Mouse (Mus musculus): ENCODE measurements around the gene Nfe2l2. TPM values are rescaled to one million over a fixed set of nuclear protein-coding genes. Genes with fewer than 3 reads are reported as not detected.
"Not testable (repeated sequence)": the region's sequence is repeated elsewhere in the genome, so short reads cannot be mapped to it uniquely, and the experiment has no call there.

Gene Nfe2l2
- polyA plus RNA-seq, 1 experiment from 2014 or later = 7.8 TPM

DNA sequence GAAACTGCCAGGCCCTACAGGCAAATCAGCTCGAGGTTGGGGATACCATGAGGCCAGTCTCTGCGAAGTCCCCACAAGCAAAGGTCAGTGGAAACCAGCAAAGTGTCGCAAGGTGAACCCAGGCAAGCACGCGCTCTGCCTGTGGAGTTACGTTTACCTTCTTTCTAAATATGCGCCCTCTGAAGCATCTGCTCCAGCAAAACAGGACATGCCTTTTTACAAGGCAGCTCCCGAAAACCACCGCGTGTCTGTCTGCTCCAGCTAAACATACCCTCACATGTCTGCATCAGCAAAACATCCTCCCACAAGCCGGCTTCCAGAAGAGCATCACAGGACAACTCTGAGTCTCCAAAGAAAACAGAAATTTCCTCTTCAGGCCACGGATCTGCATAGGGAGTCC is 59.2 kb downstream of the Nfe2l2 start:
- Histone ChIP-seq H3K9ac (replicated peaks; ENCODE audit: low read depth, low read length) (no peak overlapping the region), H3K27ac (ENCODE audit: low read depth, low read length) (no peak overlapping the region), H3K4me1 (ENCODE audit: control insufficient read depth, insufficient read depth, low read length) (no peaks in the 10 kb centered on the region), H3K27me3 (ENCODE audit: control insufficient read depth, insufficient read depth, low read length) (no peaks in the 10 kb centered on the region), H3K4me3 (ENCODE audit: low read depth, low read length) (no peak overlapping the region), H3K4me2 (ENCODE audit: low read depth, low read length) (no peak overlapping the region), H3K9me3 (ENCODE audit: control insufficient read depth, low read length) (no peaks in the 10 kb centered on the region), H3K36me3 (ENCODE audit: control insufficient read depth, insufficient read depth, low read length) (no peaks in the 10 kb centered on the region)
- no peak for ATAC-seq (ENCODE audit: low read depth)
- WGBS = 94% methylated on average over 12 of the region's 12 CpGs

DNA sequence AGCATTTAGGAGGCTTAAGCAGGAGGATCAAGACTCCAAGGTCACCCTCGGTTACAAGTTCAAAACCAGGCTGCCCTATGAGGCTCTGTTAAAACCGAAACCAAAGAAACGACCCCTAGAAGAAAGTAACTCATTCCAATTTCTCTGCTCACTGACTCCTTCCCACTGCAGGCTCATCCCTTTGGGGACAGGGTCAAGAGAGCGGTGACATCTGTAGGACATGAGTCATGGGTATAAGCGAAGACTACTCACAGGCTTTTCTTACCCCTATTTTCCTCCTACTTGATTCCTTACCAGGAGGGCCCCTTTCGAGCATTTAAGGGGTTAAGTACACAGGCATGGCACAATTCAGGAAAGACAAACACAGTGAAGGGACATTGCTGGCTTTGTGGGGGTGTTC is 60.5 kb downstream of the Nfe2l2 start:
- H3K27me3 ChIP-seq (ENCODE audit: control insufficient read depth, insufficient read depth, low read length) = no peaks in the 10 kb centered on the region
- H3K27ac ChIP-seq (ENCODE audit: low read depth, low read length) = no peak overlapping the region
- 91% methylated on average over 6 of the region's 6 CpGs for WGBS
- H3K4me3 ChIP-seq (ENCODE audit: low read depth, low read length) = no peak overlapping the region
- no peaks in the 10 kb centered on the region for H3K36me3 ChIP-seq (ENCODE audit: control insufficient read depth, insufficient read depth, low read length)
- no peak overlapping the region for H3K9ac ChIP-seq (replicated peaks; ENCODE audit: low read depth, low read length)
- H3K4me1 ChIP-seq (ENCODE audit: control insufficient read depth, insufficient read depth, low read length) = no peaks in the 10 kb centered on the region
- no peak overlapping the region for H3K4me2 ChIP-seq (ENCODE audit: low read depth, low read length)
- no peaks in the 10 kb centered on the region for H3K9me3 ChIP-seq (ENCODE audit: control insufficient read depth, low read length)
- no peak for ATAC-seq (ENCODE audit: low read depth)

DNA sequence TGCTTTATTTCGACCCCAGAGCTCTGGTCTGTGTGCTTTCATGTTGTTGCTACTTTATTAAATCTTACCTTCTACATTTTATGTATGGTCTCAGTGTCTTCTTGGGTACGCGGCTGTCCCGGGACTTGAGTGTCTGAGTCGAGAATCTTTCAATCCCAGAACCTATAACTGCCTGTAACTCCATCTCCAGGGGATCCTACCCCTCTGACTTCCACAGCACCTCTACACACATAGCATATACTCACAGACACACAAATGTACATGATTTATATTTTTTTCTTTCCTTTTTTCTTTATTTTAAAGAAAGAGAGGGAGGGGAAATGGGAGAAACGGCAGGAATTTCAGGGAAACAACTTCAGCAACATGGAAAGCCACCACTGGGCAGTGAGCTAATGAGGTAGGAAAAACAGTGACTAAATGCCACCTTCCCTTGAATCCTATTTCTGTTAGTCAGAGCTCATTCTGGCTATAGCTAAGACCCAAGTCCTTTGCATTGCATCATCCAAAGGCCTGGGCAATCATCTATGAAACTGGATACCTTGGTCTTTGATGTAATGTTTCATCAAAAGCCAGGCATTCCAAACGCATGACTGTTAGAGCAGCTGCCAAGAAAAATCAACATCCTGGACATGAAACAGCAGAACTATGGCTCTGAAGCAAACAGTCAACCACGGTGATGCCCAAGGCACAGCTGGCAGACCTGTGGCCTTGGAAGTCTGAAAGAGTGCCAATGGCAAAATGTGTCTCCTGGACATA is 61.5 kb downstream of the Nfe2l2 start:
- Histone ChIP-seq H3K36me3 (ENCODE audit: control insufficient read depth, insufficient read depth, low read length) (no peaks in the 10 kb centered on the region), H3K4me1 (ENCODE audit: control insufficient read depth, insufficient read depth, low read length) (no peaks in the 10 kb centered on the region), H3K27me3 (ENCODE audit: control insufficient read depth, insufficient read depth, low read length) (no peaks in the 10 kb centered on the region), H3K9ac (replicated peaks; ENCODE audit: low read depth, low read length) (no peak overlapping the region), H3K4me3 (ENCODE audit: low read depth, low read length) (no peak overlapping the region), H3K4me2 (ENCODE audit: low read depth, low read length) (no peak overlapping the region), H3K27ac (ENCODE audit: low read depth, low read length) (no peak overlapping the region), H3K9me3 (ENCODE audit: control insufficient read depth, low read length) (no peaks in the 10 kb centered on the region)
- 91% methylated on average over 8 of the region's 8 CpGs for WGBS
- no peak for ATAC-seq (ENCODE audit: low read depth)

DNA sequence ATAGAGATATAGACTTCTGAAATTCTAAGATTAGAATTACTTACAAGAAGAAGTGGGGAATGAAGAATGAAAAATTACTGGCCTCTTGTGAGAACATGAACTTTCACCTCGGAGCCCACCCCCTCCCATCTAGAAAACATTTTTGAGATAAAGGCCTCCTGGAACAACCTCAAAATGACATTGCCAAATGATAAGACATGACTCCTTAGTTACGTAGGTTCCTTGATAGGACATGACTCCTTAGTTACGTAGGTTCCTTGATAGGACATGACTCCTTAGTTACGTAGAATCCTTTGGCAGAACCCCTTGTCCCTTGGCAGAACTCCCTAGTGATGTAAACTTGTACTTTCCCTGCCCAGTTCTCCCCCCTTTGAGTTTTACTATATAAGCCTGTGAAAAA is 62.1 kb downstream of the Nfe2l2 start:
- H3K9ac ChIP-seq (replicated peaks; ENCODE audit: low read depth, low read length); H3K4me3 ChIP-seq (ENCODE audit: low read depth, low read length); H3K27me3 ChIP-seq (ENCODE audit: control insufficient read depth, insufficient read depth, low read length); ATAC-seq (ENCODE audit: low read depth); H3K27ac ChIP-seq (ENCODE audit: low read depth, low read length); H3K9me3 ChIP-seq (ENCODE audit: control insufficient read depth, low read length); H3K4me1 ChIP-seq (ENCODE audit: control insufficient read depth, insufficient read depth, low read length); H3K4me2 ChIP-seq (ENCODE audit: low read depth, low read length); H3K36me3 ChIP-seq (ENCODE audit: control insufficient read depth, insufficient read depth, low read length): not testable (repeated sequence)
- WGBS = 91% methylated on average over 4 of the region's 4 CpGs

DNA sequence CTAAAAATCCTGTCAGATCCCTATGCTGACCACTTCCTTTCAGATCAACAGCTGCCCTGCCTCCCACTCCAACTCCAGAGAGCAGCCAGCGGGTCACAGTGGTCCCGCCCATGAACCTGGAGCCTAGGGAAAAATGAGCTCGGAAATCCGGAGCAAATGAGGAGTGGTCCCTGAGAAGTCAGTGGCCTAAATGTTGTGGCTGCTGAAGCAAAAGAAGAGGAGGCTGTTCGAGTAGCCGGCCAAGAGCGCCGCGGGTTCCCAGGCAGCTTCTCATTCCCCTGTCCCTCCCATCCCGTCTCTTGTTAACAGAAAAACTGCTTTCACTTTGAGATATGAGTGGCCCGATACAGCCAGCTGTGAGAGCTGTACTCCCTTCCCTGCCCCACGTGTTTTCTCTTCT is 64.9 kb downstream of the Nfe2l2 start:
- not testable (repeated sequence) for H3K36me3 ChIP-seq (ENCODE audit: control insufficient read depth, insufficient read depth, low read length); H3K9ac ChIP-seq (replicated peaks; ENCODE audit: low read depth, low read length); H3K4me2 ChIP-seq (ENCODE audit: low read depth, low read length); ATAC-seq (ENCODE audit: low read depth); H3K4me1 ChIP-seq (ENCODE audit: control insufficient read depth, insufficient read depth, low read length); H3K27me3 ChIP-seq (ENCODE audit: control insufficient read depth, insufficient read depth, low read length); H3K9me3 ChIP-seq (ENCODE audit: control insufficient read depth, low read length); H3K4me3 ChIP-seq (ENCODE audit: low read depth, low read length); H3K27ac ChIP-seq (ENCODE audit: low read depth, low read length)
- 72% methylated on average over 8 of the region's 12 CpGs for WGBS

DNA sequence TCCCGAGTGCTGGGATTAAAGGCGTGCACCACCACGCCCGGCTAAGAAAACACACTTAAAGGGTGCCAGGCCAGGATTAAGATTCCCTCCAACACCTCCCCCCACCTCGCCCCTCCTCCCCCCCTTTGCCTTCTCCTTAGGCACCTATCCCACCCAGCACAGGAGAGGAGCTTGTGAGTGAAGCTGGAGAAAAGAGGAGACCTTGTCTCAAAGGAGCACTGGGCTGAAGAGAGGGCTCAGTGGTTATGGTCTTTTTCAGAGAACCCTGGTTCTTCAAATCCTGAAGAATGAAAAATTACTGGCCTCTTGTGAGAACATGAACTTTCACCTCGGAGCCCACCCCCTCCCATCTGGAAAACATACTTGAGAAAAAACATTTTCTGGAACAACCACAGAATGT is 66.6 kb downstream of the Nfe2l2 start:
- H3K36me3 ChIP-seq (ENCODE audit: control insufficient read depth, insufficient read depth, low read length); ATAC-seq (ENCODE audit: low read depth); H3K9ac ChIP-seq (replicated peaks; ENCODE audit: low read depth, low read length); H3K4me1 ChIP-seq (ENCODE audit: control insufficient read depth, insufficient read depth, low read length); H3K9me3 ChIP-seq (ENCODE audit: control insufficient read depth, low read length); H3K4me3 ChIP-seq (ENCODE audit: low read depth, low read length); H3K27me3 ChIP-seq (ENCODE audit: control insufficient read depth, insufficient read depth, low read length); H3K4me2 ChIP-seq (ENCODE audit: low read depth, low read length); H3K27ac ChIP-seq (ENCODE audit: low read depth, low read length): not testable (repeated sequence)
- WGBS = 92% methylated on average over 6 of the region's 6 CpGs

DNA sequence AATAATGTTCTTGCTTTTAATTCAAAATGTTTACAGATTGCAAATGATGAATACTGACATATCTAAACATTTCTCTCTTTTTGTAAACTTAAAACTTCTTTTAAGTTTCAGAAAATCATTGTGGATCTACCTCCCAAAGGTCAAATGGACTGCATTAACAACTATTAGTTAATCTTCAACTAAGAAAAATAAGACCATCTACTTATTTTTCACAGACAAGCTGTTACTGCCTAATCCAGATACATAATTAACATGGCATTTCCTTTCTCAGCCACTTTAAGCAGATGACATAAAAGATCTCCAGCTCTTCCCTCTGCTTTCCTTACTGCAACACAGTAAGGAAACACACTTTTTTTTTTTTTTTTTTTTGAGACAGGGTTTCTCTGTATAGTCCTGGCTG is 67.1 kb downstream of the Nfe2l2 start:
- no peak for ATAC-seq (ENCODE audit: low read depth)
- Histone ChIP-seq H3K4me1 (ENCODE audit: control insufficient read depth, insufficient read depth, low read length) (no peaks in the 10 kb centered on the region), H3K36me3 (ENCODE audit: control insufficient read depth, insufficient read depth, low read length) (no peaks in the 10 kb centered on the region), H3K9ac (replicated peaks; ENCODE audit: low read depth, low read length) (no peak overlapping the region), H3K27me3 (ENCODE audit: control insufficient read depth, insufficient read depth, low read length) (no peaks in the 10 kb centered on the region), H3K4me2 (ENCODE audit: low read depth, low read length) (no peak overlapping the region), H3K9me3 (ENCODE audit: control insufficient read depth, low read length) (no peaks in the 10 kb centered on the region), H3K27ac (ENCODE audit: low read depth, low read length) (no peak overlapping the region), H3K4me3 (ENCODE audit: low read depth, low read length) (no peak overlapping the region)

DNA sequence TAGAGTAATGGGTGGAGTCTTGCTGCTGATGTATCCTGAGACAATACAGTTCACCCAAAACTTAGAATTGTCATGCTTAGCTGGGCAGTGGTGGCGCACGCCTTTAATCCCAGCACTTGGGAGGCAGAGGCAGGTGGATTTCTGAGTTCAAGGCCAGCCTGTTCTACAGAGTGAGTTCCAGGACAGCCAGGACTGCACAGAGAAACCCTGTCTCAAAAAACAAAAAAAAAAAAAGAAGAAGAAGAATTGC is 67.5 kb downstream of the Nfe2l2 start:
- ATAC-seq (ENCODE audit: low read depth); H3K36me3 ChIP-seq (ENCODE audit: control insufficient read depth, insufficient read depth, low read length); H3K4me1 ChIP-seq (ENCODE audit: control insufficient read depth, insufficient read depth, low read length); H3K9ac ChIP-seq (replicated peaks; ENCODE audit: low read depth, low read length); H3K4me3 ChIP-seq (ENCODE audit: low read depth, low read length); H3K9me3 ChIP-seq (ENCODE audit: control insufficient read depth, low read length); H3K4me2 ChIP-seq (ENCODE audit: low read depth, low read length); H3K27me3 ChIP-seq (ENCODE audit: control insufficient read depth, insufficient read depth, low read length); H3K27ac ChIP-seq (ENCODE audit: low read depth, low read length): not testable (repeated sequence)
- WGBS = 95% methylated on average over 2 of the region's 2 CpGs

DNA sequence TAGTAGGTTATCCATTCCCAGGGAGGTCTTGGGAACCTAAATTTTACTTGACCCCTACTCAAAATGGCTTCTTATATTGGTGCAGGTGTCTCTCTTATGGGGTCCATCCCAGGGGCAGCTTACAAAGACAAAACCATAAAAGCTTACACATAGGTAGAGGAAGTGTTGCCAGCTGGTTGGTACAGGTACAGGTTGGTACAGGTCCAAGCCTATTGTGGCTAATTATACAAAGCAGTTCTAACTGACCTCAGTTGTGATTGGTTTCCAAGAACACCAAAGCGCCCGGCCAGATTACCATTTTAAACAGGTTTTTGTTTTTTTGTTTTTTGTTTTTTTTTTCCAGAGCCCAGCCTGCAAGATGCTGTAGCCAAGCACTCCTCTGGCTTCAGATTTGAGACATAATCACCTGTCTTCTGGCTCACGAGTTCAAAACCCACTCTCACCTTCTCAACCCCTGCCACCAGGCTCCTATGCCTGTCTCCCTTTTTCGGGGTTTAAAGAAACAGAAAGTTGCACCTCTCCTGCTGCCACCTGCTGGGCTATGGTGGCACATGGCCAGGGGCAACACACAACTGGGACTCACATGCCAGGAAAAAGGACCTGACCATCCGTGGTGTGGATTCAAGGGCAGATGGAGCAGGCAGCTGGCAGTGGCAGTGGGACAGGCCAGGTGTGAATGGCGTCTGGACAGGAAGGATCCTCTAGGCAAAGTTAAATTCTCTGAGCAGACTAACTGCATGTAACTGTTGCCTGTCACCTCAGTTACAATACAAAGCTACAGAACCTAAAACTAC is 68.0 kb downstream of the Nfe2l2 start:
- Histone ChIP-seq H3K27me3 (ENCODE audit: control insufficient read depth, insufficient read depth, low read length) (no peaks in the 10 kb centered on the region), H3K4me2 (ENCODE audit: low read depth, low read length) (no peak overlapping the region), H3K9ac (replicated peaks; ENCODE audit: low read depth, low read length) (no peak overlapping the region), H3K4me3 (ENCODE audit: low read depth, low read length) (no peak overlapping the region), H3K27ac (ENCODE audit: low read depth, low read length) (no peak overlapping the region), H3K4me1 (ENCODE audit: control insufficient read depth, insufficient read depth, low read length) (no peaks in the 10 kb centered on the region), H3K36me3 (ENCODE audit: control insufficient read depth, insufficient read depth, low read length) (no peaks in the 10 kb centered on the region), H3K9me3 (ENCODE audit: control insufficient read depth, low read length) (no peaks in the 10 kb centered on the region)
- 75% methylated on average over 6 of the region's 6 CpGs for WGBS
- ATAC-seq (ENCODE audit: low read depth) = no peak
